Mouse (Mus musculus): ENCODE results near the gene Cpe. TPM values are rescaled to one million over a fixed set of nuclear protein-coding genes. Genes with fewer than 3 reads are reported as not detected.

Gene Cpe
- polyA plus RNA-seq, 1 experiment from 2014 or later: 149 TPM

DNA sequence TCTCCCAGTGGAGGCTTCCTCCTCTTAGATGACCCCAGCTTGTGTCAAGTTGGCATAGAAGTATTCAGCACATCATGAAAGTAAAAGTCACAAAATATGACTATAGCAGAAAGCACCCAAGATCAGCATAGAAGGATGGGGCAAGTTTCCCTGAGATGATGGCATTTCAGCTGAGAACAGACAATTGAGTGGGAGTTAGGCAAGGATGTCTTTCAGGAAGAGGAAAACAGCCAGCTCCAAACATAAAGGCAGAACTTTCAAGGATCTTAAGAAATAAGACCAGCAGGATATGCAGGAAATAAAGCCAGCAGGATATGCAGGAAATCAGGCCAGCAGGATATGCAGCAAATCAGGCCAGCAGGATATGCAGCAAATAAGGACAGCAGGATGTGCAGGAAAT is 40.6 kb downstream of the Cpe start:
- no peaks in the 10 kb centered on the region for H3K27me3 ChIP-seq (ENCODE audit: control insufficient read depth, insufficient read depth, low read length)
- no peaks in the 10 kb centered on the region for H3K9me3 ChIP-seq (ENCODE audit: control insufficient read depth, low read depth, low read length)
- no peaks in the 10 kb centered on the region for H3K36me3 ChIP-seq (ENCODE audit: control insufficient read depth, insufficient read depth, low read length)
- H3K4me2 ChIP-seq (replicated peaks; ENCODE audit: low read depth, low read length): no peak overlapping the region
- no peak overlapping the region for H3K27ac ChIP-seq (ENCODE audit: low read length)
- H3K9ac ChIP-seq (replicated peaks; ENCODE audit: low read depth, low read length): no peak overlapping the region
- H3K4me3 ChIP-seq (ENCODE audit: low read depth, low read length): no peak overlapping the region
- no peaks in the 10 kb centered on the region for H3K4me1 ChIP-seq (ENCODE audit: control insufficient read depth, insufficient read depth, low read length)
- ATAC-seq (ENCODE audit: insufficient number of reproducible peaks, insufficient read depth, low FRiP score, low read depth): no peak

DNA sequence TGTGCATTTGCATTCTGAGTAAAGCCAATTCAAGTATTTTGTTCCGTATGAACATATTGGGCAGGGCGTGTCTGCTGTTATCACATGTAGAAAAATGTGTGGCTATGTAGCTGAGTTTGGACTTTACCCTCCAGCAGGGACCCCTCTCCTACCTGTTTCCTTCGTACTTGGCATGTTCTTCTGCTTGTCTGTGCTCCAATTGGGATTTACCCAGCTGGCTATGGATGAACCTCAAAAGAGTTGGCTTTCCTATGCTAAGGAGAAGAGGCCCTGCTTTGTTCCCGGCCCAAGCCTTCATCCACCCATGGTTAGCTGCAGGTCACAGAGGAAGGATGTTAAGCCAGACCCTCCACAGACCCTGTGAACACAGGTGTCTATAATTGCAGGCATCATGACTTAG is 44.8 kb downstream of the Cpe start:
- no peak for ATAC-seq (ENCODE audit: insufficient number of reproducible peaks, insufficient read depth, low FRiP score, low read depth)
- Histone ChIP-seq H3K27ac (ENCODE audit: low read length) (no peak overlapping the region), H3K9ac (replicated peaks; ENCODE audit: low read depth, low read length) (no peak overlapping the region), H3K9me3 (ENCODE audit: control insufficient read depth, low read depth, low read length) (no peaks in the 10 kb centered on the region), H3K27me3 (ENCODE audit: control insufficient read depth, insufficient read depth, low read length) (no peaks in the 10 kb centered on the region), H3K4me1 (ENCODE audit: control insufficient read depth, insufficient read depth, low read length) (no peaks in the 10 kb centered on the region), H3K36me3 (ENCODE audit: control insufficient read depth, insufficient read depth, low read length) (no peaks in the 10 kb centered on the region), H3K4me3 (ENCODE audit: low read depth, low read length) (no peak overlapping the region), H3K4me2 (replicated peaks; ENCODE audit: low read depth, low read length) (no peak overlapping the region)
- 88% methylated on average over 4 of the region's 4 CpGs for WGBS

DNA sequence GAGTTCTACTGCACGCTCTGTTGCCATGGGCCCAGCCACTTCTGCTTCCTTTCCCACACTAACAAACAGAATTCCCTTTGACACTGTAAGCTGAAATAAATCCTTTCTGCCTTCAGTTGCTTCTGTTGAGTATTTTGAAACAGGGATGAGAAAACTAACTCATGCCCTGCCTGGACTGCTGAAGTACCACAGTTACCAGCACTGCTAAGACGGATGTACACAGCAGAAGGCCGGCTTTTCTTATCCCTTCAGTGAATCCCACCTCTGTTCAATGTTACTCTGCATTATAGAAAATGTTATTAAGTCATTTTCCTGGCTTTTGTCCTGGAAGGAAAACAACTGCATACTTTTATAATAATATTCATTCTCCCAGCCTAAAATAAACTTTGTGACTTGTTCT is 45.7 kb downstream of the Cpe start:
- Histone ChIP-seq H3K4me1 (ENCODE audit: control insufficient read depth, insufficient read depth, low read length) (no peaks in the 10 kb centered on the region), H3K9ac (replicated peaks; ENCODE audit: low read depth, low read length) (no peak overlapping the region), H3K36me3 (ENCODE audit: control insufficient read depth, insufficient read depth, low read length) (no peaks in the 10 kb centered on the region), H3K27ac (ENCODE audit: low read length) (no peak overlapping the region), H3K9me3 (ENCODE audit: control insufficient read depth, low read depth, low read length) (no peaks in the 10 kb centered on the region), H3K4me3 (ENCODE audit: low read depth, low read length) (no peak overlapping the region), H3K27me3 (ENCODE audit: control insufficient read depth, insufficient read depth, low read length) (no peaks in the 10 kb centered on the region), H3K4me2 (replicated peaks; ENCODE audit: low read depth, low read length) (no peak overlapping the region)
- WGBS: 73% methylated on average over 3 of the region's 3 CpGs
- no peak for ATAC-seq (ENCODE audit: insufficient number of reproducible peaks, insufficient read depth, low FRiP score, low read depth)

- Histone ChIP-seq H3K27me3 (ENCODE audit: control insufficient read depth, insufficient read depth, low read length) (no peaks in the 10 kb centered on the region), H3K4me2 (replicated peaks; ENCODE audit: low read depth, low read length) (no peak overlapping the region), H3K27ac (ENCODE audit: low read length) (no peak overlapping the region), H3K9ac (replicated peaks; ENCODE audit: low read depth, low read length) (no peak overlapping the region), H3K9me3 (ENCODE audit: control insufficient read depth, low read depth, low read length) (no peaks in the 10 kb centered on the region), H3K36me3 (ENCODE audit: control insufficient read depth, insufficient read depth, low read length) (no peaks in the 10 kb centered on the region), H3K4me3 (ENCODE audit: low read depth, low read length) (no peak overlapping the region), H3K4me1 (ENCODE audit: control insufficient read depth, insufficient read depth, low read length) (no peaks in the 10 kb centered on the region)
- WGBS: 95% methylated on average over 5 of the region's 5 CpGs
- no peak for ATAC-seq (ENCODE audit: insufficient number of reproducible peaks, insufficient read depth, low FRiP score, low read depth)
Measured at GRCm38 (mm10) chr8:64646421-64646820, 46.4 kb downstream of the Cpe start.

GRCm38 (mm10) chr8:64644108-64645005 is 48.5 kb downstream of the Cpe start:
- Histone ChIP-seq H3K27me3 (ENCODE audit: control insufficient read depth, insufficient read depth, low read length) (no peaks in the 10 kb centered on the region), H3K4me1 (ENCODE audit: control insufficient read depth, insufficient read depth, low read length) (no peaks in the 10 kb centered on the region), H3K4me3 (ENCODE audit: low read depth, low read length) (no peak overlapping the region), H3K36me3 (ENCODE audit: control insufficient read depth, insufficient read depth, low read length) (no peaks in the 10 kb centered on the region), H3K4me2 (replicated peaks; ENCODE audit: low read depth, low read length) (no peak overlapping the region), H3K27ac (ENCODE audit: low read length) (no peak overlapping the region), H3K9me3 (ENCODE audit: control insufficient read depth, low read depth, low read length) (no peaks in the 10 kb centered on the region), H3K9ac (replicated peaks; ENCODE audit: low read depth, low read length) (no peak overlapping the region)
- WGBS: 88% methylated on average over 12 of the region's 12 CpGs
- ATAC-seq (ENCODE audit: insufficient number of reproducible peaks, insufficient read depth, low FRiP score, low read depth): no peak

GRCm38 (mm10) chr8:64643382-64643781 is 49.5 kb downstream of the Cpe start:
- no peaks in the 10 kb centered on the region for H3K27me3 ChIP-seq (ENCODE audit: control insufficient read depth, insufficient read depth, low read length)
- no peaks in the 10 kb centered on the region for H3K4me1 ChIP-seq (ENCODE audit: control insufficient read depth, insufficient read depth, low read length)
- no peaks in the 10 kb centered on the region for H3K9me3 ChIP-seq (ENCODE audit: control insufficient read depth, low read depth, low read length)
- ATAC-seq (ENCODE audit: insufficient number of reproducible peaks, insufficient read depth, low FRiP score, low read depth): no peak
- no peak overlapping the region for H3K4me2 ChIP-seq (replicated peaks; ENCODE audit: low read depth, low read length)
- no peak overlapping the region for H3K9ac ChIP-seq (replicated peaks; ENCODE audit: low read depth, low read length)
- 72% methylated on average over 4 of the region's 4 CpGs for WGBS
- no peak overlapping the region for H3K27ac ChIP-seq (ENCODE audit: low read length)
- no peak overlapping the region for H3K4me3 ChIP-seq (ENCODE audit: low read depth, low read length)
- H3K36me3 ChIP-seq (ENCODE audit: control insufficient read depth, insufficient read depth, low read length): no peaks in the 10 kb centered on the region

DNA sequence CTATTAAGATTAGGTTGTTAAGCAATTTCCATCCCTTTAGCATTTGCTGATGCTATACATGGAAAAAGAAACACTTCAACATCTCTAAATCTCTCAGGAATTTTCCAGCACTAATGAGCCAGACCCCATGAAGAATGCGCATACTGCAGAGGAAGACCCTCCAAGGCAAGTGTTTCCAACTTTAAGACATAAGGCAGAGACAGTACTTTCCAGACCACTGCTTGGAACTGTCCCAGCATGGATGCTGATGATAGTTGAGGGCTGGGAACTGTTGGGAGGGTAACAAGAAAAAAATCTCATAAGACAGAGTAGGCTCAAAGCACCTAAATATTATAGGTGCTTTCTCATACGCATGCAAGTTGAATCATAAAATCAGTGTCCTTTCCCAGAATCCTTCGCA is 50.1 kb downstream of the Cpe start:
- no peak for ATAC-seq (ENCODE audit: insufficient number of reproducible peaks, insufficient read depth, low FRiP score, low read depth)
- Histone ChIP-seq H3K4me3 (ENCODE audit: low read depth, low read length) (no peak overlapping the region), H3K4me2 (replicated peaks; ENCODE audit: low read depth, low read length) (no peak overlapping the region), H3K36me3 (ENCODE audit: control insufficient read depth, insufficient read depth, low read length) (no peaks in the 10 kb centered on the region), H3K27ac (ENCODE audit: low read length) (no peak overlapping the region), H3K9ac (replicated peaks; ENCODE audit: low read depth, low read length) (no peak overlapping the region), H3K27me3 (ENCODE audit: control insufficient read depth, insufficient read depth, low read length) (no peaks in the 10 kb centered on the region), H3K9me3 (ENCODE audit: control insufficient read depth, low read depth, low read length) (no peaks in the 10 kb centered on the region), H3K4me1 (ENCODE audit: control insufficient read depth, insufficient read depth, low read length) (no peaks in the 10 kb centered on the region)
- WGBS: 90% methylated on average over 3 of the region's 3 CpGs

GRCm38 (mm10) chr8:64640599-64640998 is 52.3 kb downstream of the Cpe start:
- H3K9me3 ChIP-seq (ENCODE audit: control insufficient read depth, low read depth, low read length): no peaks in the 10 kb centered on the region
- no peak overlapping the region for H3K4me3 ChIP-seq (ENCODE audit: low read depth, low read length)
- no peak overlapping the region for H3K9ac ChIP-seq (replicated peaks; ENCODE audit: low read depth, low read length)
- no peak overlapping the region for H3K4me2 ChIP-seq (replicated peaks; ENCODE audit: low read depth, low read length)
- no peaks in the 10 kb centered on the region for H3K27me3 ChIP-seq (ENCODE audit: control insufficient read depth, insufficient read depth, low read length)
- no peaks in the 10 kb centered on the region for H3K36me3 ChIP-seq (ENCODE audit: control insufficient read depth, insufficient read depth, low read length)
- H3K27ac ChIP-seq (ENCODE audit: low read length): no peak overlapping the region
- 79% methylated on average over 1 of the region's 1 CpGs for WGBS
- H3K4me1 ChIP-seq (ENCODE audit: control insufficient read depth, insufficient read depth, low read length): no peaks in the 10 kb centered on the region
- ATAC-seq (ENCODE audit: insufficient number of reproducible peaks, insufficient read depth, low FRiP score, low read depth): no peak

DNA sequence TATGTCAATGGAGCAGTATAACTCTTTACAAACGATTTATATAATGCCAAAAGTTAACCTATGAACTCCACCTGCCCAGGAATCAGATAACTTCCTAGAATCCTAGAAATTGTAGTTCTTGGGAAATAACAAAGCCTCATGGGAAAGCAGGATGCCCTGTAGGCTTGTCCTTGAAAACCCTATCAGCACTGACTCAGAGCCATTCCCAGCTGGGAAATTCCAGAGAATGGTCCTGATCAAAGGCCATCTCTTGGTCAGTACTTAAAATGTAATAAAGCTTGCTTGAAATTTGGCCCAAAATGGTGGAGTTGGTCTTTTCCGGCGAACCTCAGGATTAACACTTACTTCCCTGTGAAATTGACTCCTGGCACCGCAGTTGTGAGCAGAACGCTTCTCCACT is 53.2 kb downstream of the Cpe start:
- H3K27ac ChIP-seq (ENCODE audit: low read length): no peak overlapping the region
- H3K9ac ChIP-seq (replicated peaks; ENCODE audit: low read depth, low read length): no peak overlapping the region
- no peak overlapping the region for H3K4me2 ChIP-seq (replicated peaks; ENCODE audit: low read depth, low read length)
- no peaks in the 10 kb centered on the region for H3K4me1 ChIP-seq (ENCODE audit: control insufficient read depth, insufficient read depth, low read length)
- no peaks in the 10 kb centered on the region for H3K27me3 ChIP-seq (ENCODE audit: control insufficient read depth, insufficient read depth, low read length)
- no peaks in the 10 kb centered on the region for H3K36me3 ChIP-seq (ENCODE audit: control insufficient read depth, insufficient read depth, low read length)
- no peak for ATAC-seq (ENCODE audit: insufficient number of reproducible peaks, insufficient read depth, low FRiP score, low read depth)
- H3K4me3 ChIP-seq (ENCODE audit: low read depth, low read length): no peak overlapping the region
- no peaks in the 10 kb centered on the region for H3K9me3 ChIP-seq (ENCODE audit: control insufficient read depth, low read depth, low read length)
- WGBS: 90% methylated on average over 5 of the region's 5 CpGs
